Mouse (Mus musculus) limb, embryonic 14.5 days (tissue): Measurements from ENCODE around the gene Ddx1. TPM values are rescaled to one million over a fixed set of nuclear protein-coding genes. Genes with fewer than 3 reads are reported as not detected.

Experiments used
- ATAC-seq: fragments of 200-750 bp; cut with Nextera tagmentation; 2 replicates; pipeline ENCODE4 v1.8.0; 2017; ENCODE audit warnings: low read depth, moderate number of reproducible peaks, moderate TSS enrichment; ENCODE audit not compliant: low FRiP score
- DNase-seq: peaks from one replicate; pipeline ENCODE4 v3.0.0-alpha.2; 2015; ENCODE audit warnings: low spot score
- H3K27ac ChIP-seq: fragments of 300-500 bp; sonication (generic); replicated peaks from 2 replicates; pipeline ENCODE4 v1.5.1; 2014; ENCODE audit warnings: low read depth, mild to moderate bottlenecking, low read length, moderate library complexity, mixed read lengths
- H3K27me3 ChIP-seq: fragments of 300-500 bp; sonication (generic); 2 replicates; pipeline ENCODE4 v1.6.1; 2014; ENCODE audit warnings: low read length, mixed read lengths; ENCODE audit not compliant: control insufficient read depth, insufficient read depth
- H3K36me3 ChIP-seq: fragments of 300-500 bp; sonication (generic); 2 replicates; pipeline ENCODE4 v1.6.1; 2014; ENCODE audit warnings: mild to moderate bottlenecking, low read length, moderate library complexity, mixed read lengths; ENCODE audit not compliant: control insufficient read depth, insufficient read depth
- H3K4me1 ChIP-seq: fragments of 300-500 bp; sonication (generic); 2 replicates; pipeline ENCODE4 v1.6.1; 2014; ENCODE audit warnings: antibody characterized with exemption, low read length, mixed read lengths; ENCODE audit not compliant: control insufficient read depth, insufficient read depth
- H3K4me2 ChIP-seq: fragments of 300-500 bp; sonication (generic); replicated peaks from 2 replicates; pipeline ENCODE4 v1.6.1; 2014; ENCODE audit warnings: low read depth, mild to moderate bottlenecking, low read length, moderate library complexity; ENCODE audit not compliant: severe bottlenecking
- H3K4me3 ChIP-seq: fragments of 300-500 bp; sonication (generic); replicated peaks from 2 replicates; pipeline ENCODE4 v1.5.1; 2014; ENCODE audit warnings: low read length
- H3K9ac ChIP-seq: fragments of 300-500 bp; sonication (generic); 2 replicates; pipeline ENCODE4 v1.6.1; 2014; ENCODE audit warnings: mild to moderate bottlenecking, low read depth, low read length, moderate library complexity; ENCODE audit not compliant: severe bottlenecking
- H3K9me3 ChIP-seq: fragments of 300-500 bp; sonication (generic); 2 replicates; pipeline ENCODE4 v1.6.1; 2016; ENCODE audit warnings: low read length; ENCODE audit not compliant: control insufficient read depth
- POLR2A ChIP-seq: fragments of 200-500 bp; IDR thresholded peaks from 2 replicates; pipeline ENCODE4 v1.8.0; 2012; ENCODE audit warnings: inconsistent platforms, mild to moderate bottlenecking, moderate library complexity, borderline replicate concordance; ENCODE audit not compliant: insufficient read depth, insufficient read length; ENCODE audit errors: extremely low read depth
- WGBS: fragments of 180-500 bp; shearing (Covaris S2); extraction: QIAGEN DNeasy Blood & Tissue Kit; methylation state at CpG from one replicate; pipeline ENCODE4 v1.1.7; 2014; 5-methylcytosine and 5-hydroxymethylcytosine counted together
- polyA plus RNA-seq, 2 experiments: library from polyadenylated mRNA; depleted of rRNA in 1 of 2; stranded (reverse) in 1 of 2; unstranded in 1 of 2; fragments of >200 nt; fragmentation: Nextera tagmentation in 1 of 2; extraction: Ambion mirVana in 1 of 2; gene quantifications; 2 replicates each; pipeline versions ENCODE4 v1.2.1 to v1.2.3; 2012 to 2014

The Ddx1 gene
- polyA plus RNA-seq, 2 experiments: 62.8 to 145 TPM

GRCm38 (mm10) chr12:13268826-13269449 lies 19.9 kb upstream of the Ddx1 start, which contains the start of gene Nbas:
Gene Nbas, plus strand, starts transcription at chr12:13269133.
- ATAC-seq: peak; percentile 95

GRCm38 (mm10) chr12:13268412-13268811 lies 19.4 kb upstream of the Ddx1 start:
- Histone ChIP-seq H3K27ac (no peak overlapping the region), H3K4me2 (peak overlapping the region; percentile 57), H3K4me3 (peak overlapping the region; percentile 84; the same call in 1 of the 2 replicates), H3K27me3 (no peaks in the 10 kb centered on the region), H3K4me1 (0 out of 2 replicates have a peak, but pooled peaks cover 5% of the 10 kb centered on the region), H3K9ac (peak overlapping the region; percentile 84; the same call in 1 of the 2 replicates), H3K9me3 (no peaks in the 10 kb centered on the region), H3K36me3 (no peaks in the 10 kb centered on the region)
- ATAC-seq: 0 out of 2 replicates have a peak, but pooled peaks have one; percentile 1
- no peak for TF ChIP-seq POLR2A
- 62% methylated on average over 3 of the region's 3 CpGs for WGBS
- DNase-seq: no peak

More at GRCm38 (mm10) chr12:13268826-13269449, 19.9 kb upstream of the Ddx1 start, which contains the start of gene Nbas:
- H3K27ac ChIP-seq: no peak within 1 kb of the TSS
- TF ChIP-seq POLR2A: 0 out of 2 replicates have a peak, but pooled peaks have one; percentile 23
- WGBS: 3% methylated on average over 38 of the region's 38 CpGs
- H3K4me2 ChIP-seq: peak within 1 kb of the TSS; percentile 57
- peak; percentile 80 for DNase-seq
- 0 out of 2 replicates have a peak, but pooled peaks cover 5% of the 10 kb centered on the region for H3K4me1 ChIP-seq
- H3K27me3 ChIP-seq: no peaks in the 10 kb centered on the region
- no peaks in the 10 kb centered on the region for H3K36me3 ChIP-seq
- H3K9ac ChIP-seq: peak within 1 kb of the TSS; percentile 84
- H3K4me3 ChIP-seq: peak within 1 kb of the TSS; percentile 84
- H3K9me3 ChIP-seq: no peaks in the 10 kb centered on the region

- 66% methylated on average over 2 of the region's 2 CpGs for WGBS
- no peak for ATAC-seq
- no peak overlapping the region for H3K4me2 ChIP-seq
- no peak overlapping the region for H3K4me3 ChIP-seq
- no peak overlapping the region for H3K9ac ChIP-seq
- H3K27me3 ChIP-seq: no peaks in the 10 kb centered on the region
- H3K4me1 ChIP-seq: no peaks in the 10 kb centered on the region
- no peaks in the 10 kb centered on the region for H3K9me3 ChIP-seq
- no peaks in the 10 kb centered on the region for H3K36me3 ChIP-seq
- DNase-seq: no peak
- no peak for TF ChIP-seq POLR2A
- H3K27ac ChIP-seq: no peak overlapping the region
These were observed 6.7 kb upstream of the Ddx1 start for GRCm38 (mm10) chr12:13255701-13256100.

GRCm38 (mm10) chr12:13255068-13255467 lies 6.1 kb upstream of the Ddx1 start:
- 35% methylated on average over 3 of the region's 3 CpGs for WGBS
- ATAC-seq (no peak), DNase-seq (no peak)
- H3K27ac ChIP-seq: no peak overlapping the region
- H3K9ac ChIP-seq: no peak overlapping the region
- H3K36me3 ChIP-seq: no peaks in the 10 kb centered on the region
- H3K9me3 ChIP-seq: no peaks in the 10 kb centered on the region
- H3K27me3 ChIP-seq: no peaks in the 10 kb centered on the region
- H3K4me2 ChIP-seq: no peak overlapping the region
- H3K4me3 ChIP-seq: no peak overlapping the region
- H3K4me1 ChIP-seq: no peaks in the 10 kb centered on the region
- TF ChIP-seq POLR2A: no peak

GRCm38 (mm10) chr12:13249573-13249919 lies 533 bp upstream of the Ddx1 start:
- ATAC-seq (no peak; the same call in 1 of the 2 replicates), DNase-seq (no peak)
- TF ChIP-seq POLR2A: no peak
- 0 out of 2 replicates have a peak, but pooled peaks cover 5% of the 10 kb centered on the region for H3K4me1 ChIP-seq
- H3K27ac ChIP-seq: no peak overlapping the region
- peaks cover 5% of the 10 kb centered on the region; the same call in 1 of the 2 replicates for H3K36me3 ChIP-seq
- H3K9ac ChIP-seq: peak overlapping the region; percentile 93
- peak overlapping the region; percentile 70 for H3K4me3 ChIP-seq
- H3K9me3 ChIP-seq: no peaks in the 10 kb centered on the region
- 86% methylated on average over 3 of the region's 3 CpGs for WGBS
- peak overlapping the region; percentile 52 for H3K4me2 ChIP-seq
- H3K27me3 ChIP-seq: no peaks in the 10 kb centered on the region

GRCm38 (mm10) chr12:13242453-13242852 lies 6.6 kb downstream of the Ddx1 start:
- Histone ChIP-seq H3K36me3 (peaks cover 53% of the 10 kb centered on the region), H3K27me3 (no peaks in the 10 kb centered on the region), H3K9me3 (no peaks in the 10 kb centered on the region), H3K27ac (no peak overlapping the region), H3K4me2 (no peak overlapping the region), H3K4me1 (no peaks in the 10 kb centered on the region), H3K9ac (no peak overlapping the region), H3K4me3 (no peak overlapping the region)
- no peak for ATAC-seq
- TF ChIP-seq POLR2A: no peak
- no peak for DNase-seq
